Mouse (Mus musculus): ENCODE measurements around the gene Iqgap3.

- no peak for TF ChIP-seq EP300 (IDR thresholded peaks at IDR 0.05; ENCODE audit: insufficient read depth, low read depth, low read length)
- no peak for TF ChIP-seq CTCF (IDR thresholded peaks at IDR 0.05)
Observed at GRCm38 (mm10) chr3:88121164-88122131, 39.7 kb downstream of the Iqgap3 start.

Data from heart, adult 2 months (tissue).